Mouse (Mus musculus): Measurements from ENCODE around the gene Tgfbr1. TPM values are rescaled to one million over a fixed set of nuclear protein-coding genes. Genes with fewer than 3 reads are reported as not detected.
"Not testable (repeated sequence)": the region's sequence is repeated elsewhere in the genome, so short reads cannot be mapped to it uniquely, and the experiment has no call there.

Tgfbr1 gene
- polyA plus RNA-seq, 1 experiment from 2014 or later = 46.1 TPM

DNA sequence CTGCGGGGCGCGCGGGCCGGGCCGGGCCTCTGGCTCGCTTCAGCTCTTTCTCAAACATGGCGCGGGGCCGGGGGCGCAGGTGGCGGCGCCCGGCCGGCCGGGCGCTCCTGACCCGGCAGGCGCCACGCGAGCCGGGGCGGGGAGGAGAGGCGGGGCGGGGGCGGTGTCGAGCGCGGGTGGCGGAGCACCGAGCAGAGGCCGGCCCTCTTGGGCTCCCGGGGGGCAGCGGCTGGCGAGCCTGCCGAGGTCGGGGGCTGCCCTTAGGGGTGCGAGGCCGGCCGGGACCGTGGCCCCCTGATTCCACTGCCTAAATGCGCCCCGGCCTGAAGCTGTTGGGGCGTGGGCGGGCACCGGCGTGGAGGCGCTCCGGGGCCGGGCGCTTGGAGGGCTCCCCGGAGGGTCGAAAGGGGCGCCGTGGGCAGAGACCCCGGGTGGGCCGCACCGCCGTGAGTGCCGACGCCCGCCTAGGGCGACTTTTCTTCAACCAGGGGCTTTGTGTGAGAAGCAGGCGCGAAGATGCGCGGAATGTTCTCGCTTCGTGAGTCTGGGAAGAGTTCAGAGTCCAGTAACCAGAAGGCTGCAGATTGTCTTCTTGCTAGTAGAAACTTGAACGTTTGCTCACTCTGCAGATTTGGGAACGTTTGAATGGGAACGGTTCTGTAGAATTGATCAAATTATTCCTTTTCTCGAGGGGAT lies 542 bp downstream of the Tgfbr1 start:
- WGBS = under 1% methylated on average over 57 of the region's 73 CpGs
- Histone ChIP-seq H3K36me3 (no peaks in the 10 kb centered on the region), H3K27ac (peak overlapping the region; percentile 91), H3K9ac (peak overlapping the region; percentile 95), H3K4me2 (peak overlapping the region; percentile 90), H3K4me1 (replicated peaks) (peaks cover 40% of the 10 kb centered on the region), H3K9me3 (no peaks in the 10 kb centered on the region), H3K4me3 (peak overlapping the region; percentile 96), H3K27me3 (no peaks in the 10 kb centered on the region)
- peak; percentile 74 for ATAC-seq (ENCODE audit: low FRiP score)

GRCm38 (mm10) chr4:47354304-47354703 lies 1.3 kb downstream of the Tgfbr1 start:
- no peaks in the 10 kb centered on the region for H3K9me3 ChIP-seq
- H3K4me2 ChIP-seq = peak overlapping the region; percentile 90
- no peak for ATAC-seq (ENCODE audit: low FRiP score)
- H3K27me3 ChIP-seq = no peaks in the 10 kb centered on the region
- H3K9ac ChIP-seq = peak overlapping the region; percentile 95
- peak overlapping the region; percentile 96 for H3K4me3 ChIP-seq
- WGBS = 29% methylated on average over 3 of the region's 3 CpGs
- H3K4me1 ChIP-seq (replicated peaks) = peaks cover 41% of the 10 kb centered on the region
- no peaks in the 10 kb centered on the region for H3K36me3 ChIP-seq
- H3K27ac ChIP-seq = no peak overlapping the region

GRCm38 (mm10) chr4:47362662-47363061 lies 9.6 kb downstream of the Tgfbr1 start:
- 0 out of 2 replicates have a peak, but pooled peaks cover 9% of the 10 kb centered on the region for H3K4me1 ChIP-seq (replicated peaks)
- no peak for ATAC-seq (ENCODE audit: low FRiP score)
- H3K9ac ChIP-seq = no peak overlapping the region
- no peak overlapping the region for H3K4me3 ChIP-seq
- 86% methylated on average over 2 of the region's 2 CpGs for WGBS
- H3K9me3 ChIP-seq = no peaks in the 10 kb centered on the region
- H3K27me3 ChIP-seq = no peaks in the 10 kb centered on the region
- no peaks in the 10 kb centered on the region for H3K36me3 ChIP-seq
- no peak overlapping the region for H3K27ac ChIP-seq
- H3K4me2 ChIP-seq = no peak overlapping the region

GRCm38 (mm10) chr4:47363134-47363533 lies 10.1 kb downstream of the Tgfbr1 start:
- no peaks in the 10 kb centered on the region for H3K36me3 ChIP-seq
- H3K4me3 ChIP-seq = no peak overlapping the region
- no peak overlapping the region for H3K9ac ChIP-seq
- no peak overlapping the region for H3K4me2 ChIP-seq
- no peak overlapping the region for H3K27ac ChIP-seq
- no peaks in the 10 kb centered on the region for H3K27me3 ChIP-seq
- no peak for ATAC-seq (ENCODE audit: low FRiP score)
- 0 out of 2 replicates have a peak, but pooled peaks cover 5% of the 10 kb centered on the region for H3K4me1 ChIP-seq (replicated peaks)
- 63% methylated on average over 3 of the region's 3 CpGs for WGBS
- no peaks in the 10 kb centered on the region for H3K9me3 ChIP-seq

DNA sequence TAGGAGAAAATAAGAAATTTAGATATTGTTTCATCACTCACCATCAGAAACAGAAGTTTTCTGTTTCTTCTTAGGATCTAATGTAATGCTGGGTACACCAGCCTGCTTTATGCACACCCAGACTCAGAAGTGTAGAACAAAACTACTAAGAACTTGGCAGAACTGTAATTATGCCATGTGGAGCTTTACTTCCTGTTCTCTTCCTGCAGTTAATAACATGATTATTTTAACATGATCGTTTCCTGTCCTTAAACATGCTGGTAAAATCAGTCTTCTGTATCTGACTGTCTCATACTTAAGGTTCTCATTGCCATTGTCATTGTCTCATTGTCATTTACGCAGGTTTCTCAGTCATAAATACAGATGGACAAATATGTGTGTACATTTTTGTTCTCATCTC lies 15.7 kb downstream of the Tgfbr1 start:
- no peak overlapping the region for H3K9ac ChIP-seq
- H3K9me3 ChIP-seq = no peaks in the 10 kb centered on the region
- H3K27me3 ChIP-seq = no peaks in the 10 kb centered on the region
- H3K4me3 ChIP-seq = no peak overlapping the region
- no peak overlapping the region for H3K27ac ChIP-seq
- no peaks in the 10 kb centered on the region for H3K36me3 ChIP-seq
- no peaks in the 10 kb centered on the region for H3K4me1 ChIP-seq (replicated peaks)
- 91% methylated on average over 2 of the region's 2 CpGs for WGBS
- H3K4me2 ChIP-seq = no peak overlapping the region
- ATAC-seq (ENCODE audit: low FRiP score) = no peak

DNA sequence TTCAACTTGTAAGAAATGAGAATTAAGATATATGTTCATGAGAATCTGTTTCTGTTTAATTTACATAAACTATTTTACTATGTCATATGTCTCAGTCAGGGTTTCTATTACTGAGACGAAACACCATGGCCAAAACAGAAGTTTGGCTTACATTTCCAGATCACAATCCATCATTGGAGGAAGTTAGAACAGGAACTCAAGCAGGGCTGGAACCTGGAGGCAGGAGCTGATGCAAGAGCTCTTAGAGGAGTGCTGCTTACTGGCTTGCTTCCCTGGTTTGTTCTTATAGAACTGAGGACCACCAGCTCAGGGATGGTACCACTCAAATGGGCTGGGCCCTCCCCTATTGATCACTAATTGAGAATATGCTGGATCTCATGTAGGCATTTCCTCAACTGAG lies 25.7 kb downstream of the Tgfbr1 start:
- H3K4me1 ChIP-seq (replicated peaks) = peaks cover 3% of the 10 kb centered on the region
- H3K9ac ChIP-seq = no peak overlapping the region
- no peak for ATAC-seq (ENCODE audit: low FRiP score)
- H3K36me3 ChIP-seq = no peaks in the 10 kb centered on the region
- no peaks in the 10 kb centered on the region for H3K27me3 ChIP-seq
- H3K27ac ChIP-seq = no peak overlapping the region
- H3K4me2 ChIP-seq = no peak overlapping the region
- H3K4me3 ChIP-seq = no peak overlapping the region
- WGBS = 75% methylated on average over 1 of the region's 1 CpGs
- H3K9me3 ChIP-seq = no peaks in the 10 kb centered on the region

- Histone ChIP-seq H3K9ac (no peak overlapping the region), H3K27ac (no peak overlapping the region), H3K4me2 (no peak overlapping the region), H3K27me3 (no peaks in the 10 kb centered on the region), H3K9me3 (0 out of 2 replicates have a peak, but pooled peaks cover 6% of the 10 kb centered on the region), H3K4me3 (no peak overlapping the region), H3K4me1 (replicated peaks) (no peaks in the 10 kb centered on the region), H3K36me3 (peaks cover 19% of the 10 kb centered on the region)
- ATAC-seq (ENCODE audit: low FRiP score) = no peak
- WGBS = 93% methylated on average over 1 of the region's 1 CpGs
Measured at GRCm38 (mm10) chr4:47382426-47382825, 29.4 kb downstream of the Tgfbr1 start.

DNA sequence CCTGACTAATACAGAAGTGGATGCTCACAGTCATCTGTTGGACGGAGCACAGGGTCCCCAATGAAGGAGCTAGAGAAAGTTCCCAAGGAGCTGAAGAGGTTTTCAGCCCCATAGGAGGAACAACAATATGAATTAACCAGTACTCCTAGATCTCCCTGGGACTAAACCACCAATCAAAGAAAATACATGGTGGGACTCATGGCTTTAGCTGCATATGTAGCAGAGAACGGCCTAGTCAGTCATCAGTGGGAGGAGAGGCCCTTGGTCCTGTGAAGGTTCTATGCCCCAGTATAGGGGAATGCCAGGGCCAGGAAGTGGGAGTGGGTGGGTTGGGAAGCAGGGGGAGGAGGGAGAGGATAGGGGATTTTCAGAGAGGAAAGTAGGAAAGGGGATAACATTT lies 38.9 kb downstream of the Tgfbr1 start:
- peaks cover 19% of the 10 kb centered on the region for H3K36me3 ChIP-seq
- H3K4me1 ChIP-seq (replicated peaks); H3K4me3 ChIP-seq; H3K9me3 ChIP-seq; H3K27ac ChIP-seq; H3K9ac ChIP-seq; ATAC-seq (ENCODE audit: low FRiP score); H3K27me3 ChIP-seq; H3K4me2 ChIP-seq: not testable (repeated sequence)
- WGBS = 95% methylated on average over 2 of the region's 2 CpGs

- no peaks in the 10 kb centered on the region for H3K27me3 ChIP-seq
- H3K36me3 ChIP-seq = peaks cover 32% of the 10 kb centered on the region
- ATAC-seq (ENCODE audit: low FRiP score) = no peak
- H3K4me2 ChIP-seq = no peak overlapping the region
- H3K4me3 ChIP-seq = no peak overlapping the region
- H3K27ac ChIP-seq = no peak overlapping the region
- H3K4me1 ChIP-seq (replicated peaks) = no peaks in the 10 kb centered on the region
- H3K9ac ChIP-seq = no peak overlapping the region
- 92% methylated on average over 7 of the region's 7 CpGs for WGBS
- H3K9me3 ChIP-seq = no peaks in the 10 kb centered on the region
Measured at GRCm38 (mm10) chr4:47396251-47396650, 43.2 kb downstream of the Tgfbr1 start.

GRCm38 (mm10) chr4:47397951-47398687 lies 45.1 kb downstream of the Tgfbr1 start:
- no peak for ATAC-seq (ENCODE audit: low FRiP score)
- Histone ChIP-seq H3K27ac (no peak overlapping the region), H3K36me3 (peaks cover 41% of the 10 kb centered on the region), H3K4me1 (replicated peaks) (no peaks in the 10 kb centered on the region), H3K9me3 (no peaks in the 10 kb centered on the region), H3K4me3 (no peak overlapping the region), H3K4me2 (no peak overlapping the region), H3K9ac (no peak overlapping the region), H3K27me3 (no peaks in the 10 kb centered on the region)
- 94% methylated on average over 6 of the region's 6 CpGs for WGBS

- ATAC-seq (ENCODE audit: low FRiP score) = no peak
- no peak overlapping the region for H3K4me3 ChIP-seq
- H3K27me3 ChIP-seq = no peaks in the 10 kb centered on the region
- no peak overlapping the region for H3K9ac ChIP-seq
- no peaks in the 10 kb centered on the region for H3K9me3 ChIP-seq
- no peak overlapping the region for H3K4me2 ChIP-seq
- peaks cover 45% of the 10 kb centered on the region for H3K36me3 ChIP-seq
- H3K4me1 ChIP-seq (replicated peaks) = no peaks in the 10 kb centered on the region
- no peak overlapping the region for H3K27ac ChIP-seq
Measured at GRCm38 (mm10) chr4:47399824-47400223, 46.8 kb downstream of the Tgfbr1 start.

- H3K9me3 ChIP-seq = no peaks in the 10 kb centered on the region
- WGBS = 92% methylated on average over 4 of the region's 4 CpGs
- H3K4me1 ChIP-seq (replicated peaks) = no peaks in the 10 kb centered on the region
- H3K27ac ChIP-seq = no peak overlapping the region
- ATAC-seq (ENCODE audit: low FRiP score) = no peak
- no peak overlapping the region for H3K4me3 ChIP-seq
- no peaks in the 10 kb centered on the region for H3K27me3 ChIP-seq
- no peak overlapping the region for H3K4me2 ChIP-seq
- H3K9ac ChIP-seq = no peak overlapping the region
- peaks cover 45% of the 10 kb centered on the region for H3K36me3 ChIP-seq
Measured at GRCm38 (mm10) chr4:47400314-47400713, 47.3 kb downstream of the Tgfbr1 start.

- H3K4me1 ChIP-seq (replicated peaks) = no peaks in the 10 kb centered on the region
- no peaks in the 10 kb centered on the region for H3K9me3 ChIP-seq
- ATAC-seq (ENCODE audit: low FRiP score) = no peak
- H3K27ac ChIP-seq = no peak overlapping the region
- H3K4me2 ChIP-seq = no peak overlapping the region
- H3K4me3 ChIP-seq = no peak overlapping the region
- no peak overlapping the region for H3K9ac ChIP-seq
- H3K27me3 ChIP-seq = no peaks in the 10 kb centered on the region
- H3K36me3 ChIP-seq = peaks cover 44% of the 10 kb centered on the region
Measured at GRCm38 (mm10) chr4:47402200-47402599, 49.2 kb downstream of the Tgfbr1 start.

Measured in hindbrain, embryonic 13.5 days (tissue).